Mouse (Mus musculus) liver, embryonic 14.5 days (tissue): ENCODE measurements at regions not wholly inside any gene's neighbourhood (a gene's known extent, or its start where the extent isn't known, plus 50 kb on each side); places are given as distances from the start of the nearest gene placed in this dataset.

ENCODE experiments used
- CTCF ChIP-seq: IDR thresholded peaks from 2 replicates; pipeline ENCODE4 v1.5.1; 2016; ENCODE audit warnings: antibody characterized with exemption, low read depth, control low read depth
- EP300 ChIP-seq: IDR thresholded peaks from 2 replicates; pipeline ENCODE4 v1.6.1; 2016; ENCODE audit warnings: antibody characterized with exemption, low read depth

- TF ChIP-seq CTCF (no peak), EP300 (no peak)
Measured at GRCm38 (mm10) chr12:78119855-78120254, 74.2 kb upstream of the Gm6657 start.
